Mouse (Mus musculus) T-helper 2 cell (primary cell): Measurements from ENCODE around the gene Tnnt1.
"Not testable (repeated sequence)": the region's sequence is repeated elsewhere in the genome, so short reads cannot be mapped to it uniquely, and the experiment has no call there.

Experiments
- in situ Hi-C: fragments of 300-600 bp; cut with MboI, MseI; formaldehyde crosslinking; loops from one replicate; pipeline ENCODE4 v1.15.1; 2025; ENCODE audit warnings: high pct_unique_total_duplicates

Gene Tnnt1

GRCm38 (mm10) chr7:4516332-4517050, at the start of gene Tnnt1:
TSS of gene Tnnt1 (minus strand) at chr7:4516382.
- in situ Hi-C loops: loop anchor here (5.0 kb wide), 1 partner anchor 374 kb away; no protein-coding TSS in a partner anchor

- in situ Hi-C loops: no loop called here
These were observed 46.5 kb upstream of the Tnnt1 start for GRCm38 (mm10) chr7:4562660-4563059.

DNA sequence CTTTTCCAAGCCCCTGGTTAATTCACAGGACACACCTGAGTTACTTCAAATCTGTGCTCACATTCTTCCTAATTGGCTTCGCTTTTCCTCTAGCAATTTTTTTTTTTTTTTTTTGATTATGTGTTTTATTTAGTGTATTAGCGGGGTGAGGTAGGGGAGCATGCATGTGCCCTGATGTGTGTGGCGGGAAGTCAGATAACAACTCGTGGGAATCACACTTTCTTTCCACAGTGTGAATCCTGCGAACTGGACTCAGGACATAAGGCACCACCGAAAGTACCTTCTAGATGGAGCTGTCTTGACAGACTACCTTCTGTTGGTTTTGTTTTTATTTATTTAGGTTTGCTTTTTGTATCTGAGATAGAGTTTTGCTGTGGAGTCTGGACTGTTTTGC, 41.0 kb upstream of the Tnnt1 start:
- in situ Hi-C loops: no loop called here

DNA sequence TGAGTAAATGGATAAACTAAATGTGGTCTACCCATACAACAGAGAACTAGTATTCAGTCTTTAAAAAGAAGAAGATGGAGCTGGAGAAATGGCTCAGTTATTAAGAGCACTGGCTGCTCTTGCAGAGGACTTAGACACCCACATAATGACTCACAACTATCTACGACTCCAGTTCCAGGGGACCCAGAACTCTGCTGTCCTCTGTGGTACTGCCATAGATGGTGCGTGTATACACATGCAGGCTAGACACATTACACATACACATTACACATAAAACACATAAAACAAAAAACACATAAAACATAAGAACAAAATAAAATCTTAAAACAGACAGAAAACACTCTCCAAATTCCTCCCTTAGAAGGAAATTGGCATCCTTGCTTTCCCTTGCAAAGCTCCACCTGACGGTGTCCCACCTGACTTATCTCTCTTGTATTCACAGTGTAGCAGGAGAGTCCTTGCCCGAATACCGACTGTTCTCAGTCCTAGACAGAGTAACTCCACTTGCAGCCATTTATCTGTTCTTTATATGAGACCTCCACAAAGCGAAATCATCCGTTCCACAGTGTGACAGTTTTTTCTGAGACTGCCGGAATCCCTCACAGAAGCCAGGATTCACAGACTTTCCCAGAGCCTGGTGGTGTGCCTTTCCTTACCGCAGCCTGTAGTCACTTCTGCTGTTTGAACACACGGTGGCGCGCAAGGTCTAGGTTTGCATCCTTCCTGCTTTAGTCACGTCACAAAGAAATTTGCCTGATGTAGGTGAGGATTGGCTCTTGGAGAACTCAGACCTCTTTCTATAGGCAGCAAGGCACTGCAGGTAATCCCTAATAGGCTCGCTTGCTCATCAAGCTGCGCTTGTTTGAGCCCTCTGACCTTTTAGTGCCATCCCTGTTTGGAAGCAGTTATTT, 40.3 kb upstream of the Tnnt1 start:
- in situ Hi-C loops: no loop called here

DNA sequence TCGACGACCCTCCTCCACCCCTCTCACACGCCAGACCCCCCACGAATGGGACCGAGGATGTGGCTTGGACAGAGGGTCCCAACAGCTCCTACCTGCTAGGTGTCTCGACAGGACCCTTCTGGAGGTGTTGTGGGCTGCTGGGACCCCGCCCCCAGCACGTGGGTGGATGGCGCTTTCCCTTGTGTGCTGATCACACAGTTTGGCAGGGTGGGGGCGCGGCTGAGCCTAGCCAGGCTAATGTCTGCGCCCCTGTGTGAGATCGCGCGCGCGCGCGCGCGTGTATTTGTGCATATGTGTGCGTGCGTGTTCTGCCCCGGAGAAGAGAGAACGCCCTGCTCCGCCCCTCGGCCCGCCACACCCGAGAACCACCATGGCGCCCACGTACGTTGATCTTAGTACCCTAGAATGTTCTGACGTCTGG, 31.0 kb upstream of the Tnnt1 start, which contains the start of gene Syt5:
Gene Syt5 (minus strand): TSS at position 321 of the 421 bp plus-strand sequence.
- in situ Hi-C loops: no loop called here

GRCm38 (mm10) chr7:4546591-4547131, 30.5 kb upstream of the Tnnt1 start:
- in situ Hi-C loops: no loop called here

DNA sequence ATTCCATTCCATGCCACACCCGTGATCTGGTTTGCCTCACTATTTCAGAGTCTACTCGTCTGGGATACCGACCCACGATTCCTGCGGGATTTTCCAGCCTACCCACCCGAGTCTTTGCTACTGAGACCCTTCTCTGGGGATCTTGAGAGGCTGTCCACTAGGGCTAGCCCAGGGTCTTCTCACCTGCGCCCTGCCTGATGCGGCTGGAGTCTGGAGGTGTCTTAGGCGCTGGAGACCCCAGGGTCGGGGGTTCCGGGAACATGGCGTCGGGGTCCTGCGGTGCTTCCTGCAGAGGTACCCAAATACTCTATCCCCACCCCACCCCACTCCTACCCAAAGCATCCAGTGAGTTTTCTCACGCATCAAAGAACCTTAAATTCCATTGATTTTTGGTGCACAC, 29.9 kb upstream of the Tnnt1 start:
- in situ Hi-C loops: no loop called here

GRCm38 (mm10) chr7:4542013-4542412, 25.8 kb upstream of the Tnnt1 start:
- in situ Hi-C loops: no loop called here

GRCm38 (mm10) chr7:4541344-4541743, 25.2 kb upstream of the Tnnt1 start:
- in situ Hi-C loops: no loop called here

- in situ Hi-C loops: no loop called here
These were observed 22.8 kb upstream of the Tnnt1 start for GRCm38 (mm10) chr7:4539019-4539418.

DNA sequence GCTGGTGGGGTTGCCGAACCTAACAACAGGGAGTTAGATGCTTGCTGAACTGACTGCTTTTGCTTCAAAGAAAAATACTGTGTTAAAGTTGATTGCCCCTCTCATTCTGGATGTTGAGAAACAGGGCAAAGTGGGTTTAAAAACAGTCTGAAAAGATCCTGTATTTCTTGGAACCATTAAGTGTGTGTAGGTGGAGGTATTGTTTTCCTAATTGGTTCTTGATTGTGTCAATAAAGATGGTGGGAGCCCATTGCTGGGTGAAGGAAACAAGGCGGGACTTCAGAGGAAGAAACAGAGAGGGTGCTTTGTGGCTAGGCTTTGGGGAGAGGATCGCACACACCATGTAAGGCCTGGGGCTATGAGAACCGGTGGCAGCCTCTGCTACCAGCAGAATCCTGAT, 21.0 kb upstream of the Tnnt1 start:
- in situ Hi-C loops: no loop called here

- in situ Hi-C loops: no loop called here
These were observed 20.2 kb upstream of the Tnnt1 start for GRCm38 (mm10) chr7:4536369-4536768.

DNA sequence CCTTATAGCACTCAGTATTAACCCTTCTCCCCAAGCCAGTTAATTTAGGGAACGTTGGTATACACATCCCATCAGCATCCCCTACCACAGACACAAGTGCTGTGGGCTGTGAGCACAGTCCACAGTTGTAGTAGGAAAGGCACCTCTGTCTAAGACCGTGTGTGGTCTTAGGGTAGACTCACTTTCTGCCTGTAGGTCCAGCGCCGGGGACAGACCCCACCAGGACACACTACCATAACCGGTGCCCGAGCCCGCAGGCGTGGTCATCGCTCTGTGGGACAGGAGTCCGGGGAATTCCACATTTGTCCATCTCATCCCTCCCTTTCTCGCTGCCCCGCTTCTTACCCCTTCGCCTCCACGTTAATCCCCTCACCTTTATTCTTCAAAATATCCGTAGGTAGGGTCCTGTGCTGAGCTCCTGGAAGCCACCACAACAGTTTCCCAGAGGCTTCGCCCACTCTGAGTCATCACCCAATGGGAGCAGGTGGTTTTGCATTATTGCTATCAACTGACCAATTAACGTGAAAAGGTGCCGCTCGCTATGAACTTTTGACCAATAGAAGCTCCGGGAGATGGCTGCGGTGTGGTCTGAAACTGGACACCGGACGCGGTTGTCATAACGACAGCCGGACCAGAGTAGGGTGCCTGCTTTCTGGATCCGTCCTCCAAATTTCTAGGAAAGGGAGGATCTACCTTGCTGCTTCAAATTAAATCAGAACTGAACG, 16.0 kb upstream of the Tnnt1 start, which contains the start of gene Dnaaf3:
Gene Dnaaf3 (minus strand): TSS at position 449 of the 725 bp plus-strand sequence.
- in situ Hi-C loops: no loop called here

GRCm38 (mm10) chr7:4530166-4530565, 14.0 kb upstream of the Tnnt1 start:
- in situ Hi-C loops: not testable (repeated sequence)

DNA sequence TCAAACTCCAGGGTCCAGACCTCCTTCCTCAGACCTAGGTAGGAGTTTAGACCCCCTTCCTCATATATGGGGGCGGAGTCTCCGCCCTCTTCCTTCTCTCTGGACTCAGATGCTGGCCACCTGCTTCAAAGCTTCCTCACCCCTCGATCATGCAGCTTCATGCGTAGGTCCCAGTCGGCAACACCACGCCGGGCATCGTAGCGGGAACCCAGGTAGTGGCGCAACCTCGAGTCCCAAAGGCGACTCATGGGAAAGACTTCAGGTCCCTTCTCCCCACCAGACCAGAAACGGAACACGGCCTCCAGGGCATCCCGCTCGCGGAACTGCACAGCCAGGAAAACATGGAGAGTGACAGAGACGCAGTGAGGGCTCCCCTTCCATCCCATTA, 11.1 kb upstream of the Tnnt1 start:
- in situ Hi-C loops: loop anchor here (10.0 kb wide), 1 partner anchor 402 kb away; no protein-coding TSS in a partner anchor

- in situ Hi-C loops: loop anchor here (10.0 kb wide), 1 partner anchor 402 kb away; no protein-coding TSS in a partner anchor
These were observed 10.4 kb upstream of the Tnnt1 start for GRCm38 (mm10) chr7:4526341-4527301.

GRCm38 (mm10) chr7:4524212-4524922, 8.2 kb upstream of the Tnnt1 start, which contains the start of gene Tnni3:
TSS of gene Tnni3 (minus strand) at chr7:4524229.
- in situ Hi-C loops: loop anchor here (5.0 to 10.0 kb wide), 3 partner anchors 92 to 400 kb away; no protein-coding TSS in a partner anchor

DNA sequence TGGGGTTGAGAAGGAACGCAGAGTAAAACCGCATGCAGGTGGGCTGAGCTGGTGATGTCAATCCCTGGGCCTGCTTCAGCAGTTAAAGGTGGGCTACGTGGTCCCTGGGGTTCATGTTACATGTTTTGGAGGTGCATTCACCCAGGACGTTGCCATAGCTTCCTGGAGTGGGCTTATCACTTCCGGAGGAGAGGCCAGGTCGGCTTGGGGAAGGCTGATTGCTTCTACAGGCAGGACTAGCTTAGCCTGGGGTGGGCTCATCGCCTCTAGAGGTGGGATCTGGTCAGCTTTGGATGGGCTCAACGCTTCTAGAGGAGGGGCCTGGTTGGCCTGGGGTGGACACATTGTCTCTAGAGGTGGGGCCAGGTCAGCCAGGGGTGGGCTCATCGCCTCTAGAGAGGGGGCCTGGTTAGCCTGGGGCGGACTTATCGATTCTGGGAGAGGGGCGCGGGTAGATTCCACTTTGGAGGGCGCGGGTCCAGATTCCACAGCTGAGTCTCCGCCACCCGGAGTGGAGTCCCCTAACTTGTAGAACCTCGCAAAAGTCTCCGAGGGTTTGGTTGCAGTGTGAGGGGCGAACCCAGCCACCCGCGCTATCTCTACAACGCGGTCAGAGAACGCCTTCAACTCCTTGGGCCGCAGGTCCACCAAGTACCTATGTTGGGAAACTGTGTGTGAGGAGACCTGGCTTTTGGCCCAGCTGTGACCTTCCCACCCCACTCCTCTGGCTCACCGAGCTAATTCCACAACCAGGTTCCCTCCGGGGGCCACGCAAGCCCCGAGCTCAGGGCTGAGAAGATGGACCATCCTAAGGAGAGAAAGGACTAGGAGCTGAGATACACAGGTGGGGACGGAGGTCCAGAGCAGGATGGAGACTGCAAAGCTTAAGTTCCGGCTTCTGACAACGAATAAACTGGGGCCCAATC, 7.3 kb upstream of the Tnnt1 start:
- in situ Hi-C loops: loop anchor here (5.0 to 10.0 kb wide), 3 partner anchors 91 to 399 kb away; no protein-coding TSS in a partner anchor
